Mouse (Mus musculus) heart, adult 2 months (tissue): ENCODE results near the gene Rsph14.

Source experiments
- CTCF ChIP-seq: fragments of 200-600 bp; IDR thresholded peaks from 2 replicates; pipeline ENCODE4 v1.8.1; 2022; ENCODE audit warnings: antibody characterized with exemption, mild to moderate bottlenecking, moderate library complexity
- POLR2A ChIP-seq: fragments of 200-500 bp; IDR thresholded peaks from 2 replicates; pipeline ENCODE4 v1.6.1; 2011; ENCODE audit warnings: mild to moderate bottlenecking, low read depth, low read length, control low read depth; ENCODE audit not compliant: insufficient read depth

DNA sequence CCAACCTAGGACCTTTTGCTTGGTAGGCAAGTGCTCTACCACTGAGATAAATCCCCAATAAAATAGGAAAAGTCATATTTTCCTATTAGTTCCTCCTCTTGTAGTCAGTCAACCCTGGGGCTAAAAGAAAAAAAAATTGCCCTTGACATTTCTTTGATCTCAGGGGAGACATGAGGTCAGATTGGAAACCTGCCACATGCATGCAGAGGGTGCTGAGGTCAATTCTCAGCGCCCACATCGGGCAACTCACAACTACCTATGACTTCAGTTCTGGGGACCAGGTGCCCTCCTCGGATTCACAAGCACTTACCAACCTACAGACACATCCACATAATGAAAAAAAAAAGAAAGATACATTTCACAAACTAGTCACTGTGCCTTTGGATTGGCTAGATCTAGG lies 2.2 kb downstream of the Rsph14 start:
- TF ChIP-seq CTCF, result no peak
- TF ChIP-seq POLR2A, result no peak
